Mouse (Mus musculus): ENCODE measurements at regions not wholly inside any gene's neighbourhood (a gene's known extent, or its start where the extent isn't known, plus 50 kb on each side); places are given as distances from the start of the nearest gene placed in this dataset.

GRCm38 (mm10) chr2:166426960-166427359 is 271.5 kb upstream of the Sulf2 start:
- no peak for TF ChIP-seq CTCF (conservative IDR thresholded peaks at IDR 0.05; ENCODE audit: low read length)
- no peak for TF ChIP-seq NANOG (IDR thresholded peaks at IDR 0.05; ENCODE audit: borderline replicate concordance, low read length)
